Mouse (Mus musculus) brain, embryonic 14.5 days (tissue): ENCODE measurements around the gene Auts2.

Source experiments
- CTCF ChIP-seq: fragments of 200-500 bp; IDR thresholded peaks from 2 replicates; pipeline ENCODE4 v1.5.1; 2012; ENCODE audit warnings: inconsistent platforms, mild to moderate bottlenecking, moderate library complexity, borderline replicate concordance; ENCODE audit not compliant: insufficient read depth, insufficient read length; ENCODE audit errors: extremely low read depth
- POLR2A ChIP-seq: fragments of 200-500 bp; IDR thresholded peaks from 2 replicates; pipeline ENCODE4 v1.6.1; 2012; ENCODE audit warnings: mild to moderate bottlenecking, inconsistent platforms, borderline replicate concordance; ENCODE audit not compliant: poor library complexity, insufficient read depth, insufficient read length, severe bottlenecking; ENCODE audit errors: extremely low read depth

- TF ChIP-seq POLR2A (no peak), CTCF (no peak)
Observed at GRCm38 (mm10) chr5:132168224-132168623, 374.9 kb downstream of the Auts2 start.
